Mouse (Mus musculus): ENCODE results near the gene Msgn1. TPM values are rescaled to one million over a fixed set of nuclear protein-coding genes. Genes with fewer than 3 reads are reported as not detected.

Gene Msgn1
- total and polyA plus RNA-seq, 3 experiments, result not detected

DNA sequence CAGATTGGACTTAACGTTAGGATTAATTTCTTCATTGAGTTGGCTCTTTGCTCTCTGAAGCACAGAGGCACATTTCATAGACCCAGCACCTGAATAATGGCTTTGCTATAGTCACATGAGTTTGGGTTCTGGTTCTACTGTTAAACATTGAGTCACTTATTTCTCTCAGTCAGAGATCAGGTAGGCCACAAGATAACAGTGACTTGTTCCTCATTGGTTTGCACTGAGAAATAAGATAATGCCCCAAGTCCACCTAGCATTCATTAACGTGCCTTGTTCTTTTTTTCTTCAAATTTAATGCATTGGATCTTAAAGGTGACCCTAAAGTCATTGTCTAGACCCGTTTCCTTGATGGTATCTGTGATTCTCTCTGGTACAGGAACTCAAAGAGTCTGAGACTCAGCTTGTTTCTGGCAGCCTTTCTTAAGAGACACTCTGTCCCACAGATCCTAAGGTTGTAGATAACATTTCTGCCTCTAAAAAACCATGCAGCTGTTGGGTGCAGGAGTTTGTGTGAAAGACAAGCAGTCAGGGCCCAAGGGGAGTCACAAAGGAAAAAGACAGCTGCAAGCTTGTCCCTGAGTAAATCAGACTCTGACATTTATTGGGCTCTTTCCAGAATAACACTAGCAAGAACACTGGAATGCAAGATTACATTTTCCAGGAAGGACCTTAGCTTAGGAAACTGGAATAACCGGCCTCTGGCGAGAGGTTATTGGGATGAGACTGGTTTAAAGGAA is 17.9 kb upstream of the Msgn1 start:
- dilution Hi-C loops (cut with MboI; ENCODE audit: extremely low pct_ligation_motif_present, extremely low pct_unique_long_range_greater_than_20kb, low sequenced_read_pairs) (no loop called here), in situ Hi-C loops (cut with MboI; ENCODE audit: low pct_ligation_motif_present, low pct_unique_long_range_greater_than_20kb, low sequenced_read_pairs) (no loop called here)
- H3K27ac ChIP-seq (ENCODE audit: insufficient read depth, low read depth), result no peak overlapping the region
- H3K79me2 ChIP-seq (replicated peaks; ENCODE audit: control insufficient read depth, extremely low read depth, insufficient read depth, poor library complexity, severe bottlenecking), result no peaks in the 10 kb centered on the region
- TF ChIP-seq CHD2 (IDR thresholded peaks at IDR 0.05; ENCODE audit: low read length) (no peak), SIN3A (IDR thresholded peaks at IDR 0.05; ENCODE audit: low read length) (no peak), JUN (IDR thresholded peaks at IDR 0.05; ENCODE audit: insufficient read depth, low read depth, low read length) (no peak), IRF4 (IDR thresholded peaks at IDR 0.05; ENCODE audit: low read depth, low read length) (no peak), BHLHE40 (IDR thresholded peaks at IDR 0.05; ENCODE audit: low read depth, low read length) (no peak), MAZ (IDR thresholded peaks at IDR 0.05; ENCODE audit: low read depth, low read length) (no peak), HCFC1 (IDR thresholded peaks at IDR 0.05; ENCODE audit: low read depth, low read length) (no peak), RAD21 (IDR thresholded peaks at IDR 0.05; ENCODE audit: low read depth, low read length) (no peak), TCF12 (IDR thresholded peaks at IDR 0.05; ENCODE audit: low read depth, low read length) (no peak), EP300 (IDR thresholded peaks at IDR 0.05; ENCODE audit: low read length) (no peak), JUND (conservative IDR thresholded peaks at IDR 0.05; ENCODE audit: low read depth, low read length) (no peak), SMC3 (IDR thresholded peaks at IDR 0.05; ENCODE audit: low read depth, low read length) (no peak), USF2 (conservative IDR thresholded peaks at IDR 0.05; ENCODE audit: low read depth, low read length) (no peak), NRF1 (IDR thresholded peaks at IDR 0.05; ENCODE audit: low read depth, low read length) (no peak)
- H3K4me1 ChIP-seq (ENCODE audit: control insufficient read depth in 1 of 2, insufficient read depth in 2 of 2), result peaks cover 0 to 24% of the 10 kb centered on the region in 2 experiments; a peak in 2 of 4 replicates
- H3K36me3 ChIP-seq (replicated peaks in 1 of 2; ENCODE audit: control insufficient read depth in 1 of 2, insufficient read depth in 1 of 2, low read length in 1 of 2), result no peaks in the 10 kb centered on the region
- no peak for DNase-seq (ENCODE audit: extremely low read depth)
- H3K9ac ChIP-seq (ENCODE audit: insufficient read depth, low read depth), result no peak overlapping the region
- no peaks in the 10 kb centered on the region for H3K9me3 ChIP-seq (replicated peaks; ENCODE audit: low read length)
- H3K27me3 ChIP-seq (replicated peaks), result no peaks in the 10 kb centered on the region
- no peak overlapping the region for H3K4me3 ChIP-seq (replicated peaks in 1 of 3; ENCODE audit: low read depth in 2 of 3, low read length in 2 of 3, poor library complexity in 1 of 3)
- no peak overlapping the region for H3K4me2 ChIP-seq (ENCODE audit: insufficient read depth, low read depth, poor library complexity, severe bottlenecking)

DNA sequence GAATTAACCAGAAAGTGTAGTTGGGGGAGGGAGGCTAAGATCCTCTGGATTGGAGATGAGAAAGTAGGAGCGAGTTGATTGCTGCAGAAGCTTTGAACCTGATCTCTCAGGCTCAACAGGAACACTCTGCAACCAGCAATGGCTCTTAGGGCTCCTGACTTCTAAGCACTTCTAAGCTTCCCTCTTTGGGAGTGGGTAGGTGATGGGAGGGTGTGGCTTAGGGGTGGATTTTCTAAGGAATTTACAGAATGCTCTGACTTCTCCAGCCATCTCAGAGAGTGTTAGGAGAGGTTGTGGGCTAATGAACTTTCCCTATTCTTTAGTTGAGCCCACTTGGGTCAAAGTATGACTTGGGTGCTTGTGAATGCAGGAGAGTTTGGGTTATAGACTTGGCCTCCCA is 17.4 kb upstream of the Msgn1 start:
- H3K4me1 ChIP-seq (ENCODE audit: control insufficient read depth in 1 of 2, insufficient read depth in 2 of 2), result peaks cover 0 to 24% of the 10 kb centered on the region in 2 experiments; a peak in 2 of 4 replicates
- H3K9me3 ChIP-seq (replicated peaks; ENCODE audit: low read length), result no peaks in the 10 kb centered on the region
- H3K27me3 ChIP-seq (replicated peaks), result no peaks in the 10 kb centered on the region
- no peak overlapping the region for H3K9ac ChIP-seq (ENCODE audit: insufficient read depth, low read depth)
- TF ChIP-seq ZMIZ1 (IDR thresholded peaks at IDR 0.05; ENCODE audit: low read depth, low read length) (no peak), POLR2A (IDR thresholded peaks at IDR 0.05; ENCODE audit: low read depth, low read length) (no peak), ZNF384 (IDR thresholded peaks at IDR 0.05; ENCODE audit: low read depth, low read length) (no peak), TBP (conservative IDR thresholded peaks at IDR 0.05; ENCODE audit: low read depth, low read length) (no peak), RAD21 (IDR thresholded peaks at IDR 0.05; ENCODE audit: low read depth, low read length) (no peak)
- in situ Hi-C loops (cut with MboI; ENCODE audit: low pct_ligation_motif_present, low pct_unique_long_range_greater_than_20kb, low sequenced_read_pairs) (no loop called here), dilution Hi-C loops (cut with MboI; ENCODE audit: extremely low pct_ligation_motif_present, extremely low pct_unique_long_range_greater_than_20kb, low sequenced_read_pairs) (no loop called here)
- H3K27ac ChIP-seq (ENCODE audit: insufficient read depth, low read depth), result no peak overlapping the region
- H3K36me3 ChIP-seq (replicated peaks in 1 of 2; ENCODE audit: control insufficient read depth in 1 of 2, insufficient read depth in 1 of 2, low read length in 1 of 2), result no peaks in the 10 kb centered on the region
- H3K4me2 ChIP-seq (ENCODE audit: insufficient read depth, low read depth, poor library complexity, severe bottlenecking), result no peak overlapping the region
- H3K79me2 ChIP-seq (replicated peaks; ENCODE audit: control insufficient read depth, extremely low read depth, insufficient read depth, poor library complexity, severe bottlenecking), result no peaks in the 10 kb centered on the region
- DNase-seq (ENCODE audit: extremely low read depth), result no peak
- no peak overlapping the region for H3K4me3 ChIP-seq (replicated peaks in 1 of 3; ENCODE audit: low read depth in 2 of 3, low read length in 2 of 3, poor library complexity in 1 of 3)
